Mouse (Mus musculus) liver, embryonic 12.5 days (tissue): ENCODE measurements around the gene Fmod. TPM values are rescaled to one million over a fixed set of nuclear protein-coding genes. Genes with fewer than 3 reads are reported as not detected.

Experiments used
- ATAC-seq: fragments of 200-750 bp; cut with Nextera tagmentation; 2 replicates; pipeline ENCODE4 v1.8.0; 2017; ENCODE audit warnings: moderate number of reproducible peaks, mild to moderate bottlenecking, moderate library complexity
- H3K27ac ChIP-seq: fragments of 300-500 bp; sonication (generic); 2 replicates; pipeline ENCODE4 v1.5.1; 2016; ENCODE audit warnings: mild to moderate bottlenecking
- H3K27me3 ChIP-seq: fragments of 300-500 bp; sonication (generic); replicated peaks from 2 replicates; pipeline ENCODE4 v1.6.1; 2016; ENCODE audit warnings: mild to moderate bottlenecking, moderate library complexity
- H3K36me3 ChIP-seq: fragments of 300-500 bp; sonication (generic); 2 replicates; pipeline ENCODE4 v1.6.1; 2016; ENCODE audit warnings: mild to moderate bottlenecking, moderate library complexity
- H3K4me1 ChIP-seq: fragments of 300-500 bp; sonication (generic); 2 replicates; pipeline ENCODE4 v1.6.1; 2016
- H3K4me2 ChIP-seq: fragments of 300-500 bp; sonication (generic); 2 replicates; pipeline ENCODE4 v1.6.1; 2016; ENCODE audit warnings: mild to moderate bottlenecking, moderate library complexity
- H3K4me3 ChIP-seq: fragments of 300-500 bp; sonication (generic); 2 replicates; pipeline ENCODE4 v1.5.1; 2016; ENCODE audit warnings: mild to moderate bottlenecking, moderate library complexity
- H3K9ac ChIP-seq: fragments of 300-500 bp; sonication (generic); 2 replicates; pipeline ENCODE4 v1.6.1; 2016; ENCODE audit warnings: mild to moderate bottlenecking, moderate library complexity
- H3K9me3 ChIP-seq: fragments of 300-500 bp; sonication (generic); replicated peaks from 2 replicates; pipeline ENCODE4 v1.6.1; 2016; ENCODE audit warnings: mild to moderate bottlenecking, moderate library complexity
- WGBS: fragments of 180-500 bp; shearing (Covaris S2); methylation state at CpG from one replicate; pipeline ENCODE4 v1.1.7; 2016; ENCODE audit not compliant: insufficient replicate concordance; 5-methylcytosine and 5-hydroxymethylcytosine counted together
- polyA plus RNA-seq: library from polyadenylated mRNA; unstranded; fragments of >200 nt; fragmentation: Nextera tagmentation; extraction: Ambion mirVana; gene quantifications from 2 replicates; pipeline ENCODE4 v1.2.1, GENCODE M21; 2016

Gene Fmod
- polyA plus RNA-seq, 1 experiment from 2014 or later: 3.1 TPM

GRCm38 (mm10) chr1:134066554-134066953, 29.5 kb downstream of the Fmod start:
- H3K9me3 ChIP-seq: no peaks in the 10 kb centered on the region
- no peak for ATAC-seq
- no peak overlapping the region for H3K4me3 ChIP-seq
- peaks cover 89% of the 10 kb centered on the region for H3K4me1 ChIP-seq
- H3K36me3 ChIP-seq: no peaks in the 10 kb centered on the region
- 44% methylated on average over 3 of the region's 3 CpGs for WGBS
- H3K27ac ChIP-seq: peak overlapping the region; percentile 18; the same call in 1 of the 2 replicates
- H3K27me3 ChIP-seq: peaks cover 70% of the 10 kb centered on the region
- H3K9ac ChIP-seq: no peak overlapping the region
- no peak overlapping the region for H3K4me2 ChIP-seq

GRCm38 (mm10) chr1:134067143-134067619, 30.1 kb downstream of the Fmod start:
- H3K4me2 ChIP-seq: peak overlapping the region; percentile 13; the same call in 1 of the 2 replicates
- no peaks in the 10 kb centered on the region for H3K36me3 ChIP-seq
- H3K4me3 ChIP-seq: no peak overlapping the region
- peaks cover 89% of the 10 kb centered on the region for H3K4me1 ChIP-seq
- H3K9ac ChIP-seq: no peak overlapping the region; the same call in none of the 2 replicates
- WGBS: 11% methylated on average over 8 of the region's 8 CpGs
- ATAC-seq: no peak
- peaks cover 63% of the 10 kb centered on the region for H3K27me3 ChIP-seq
- no peak overlapping the region for H3K27ac ChIP-seq
- no peaks in the 10 kb centered on the region for H3K9me3 ChIP-seq

DNA sequence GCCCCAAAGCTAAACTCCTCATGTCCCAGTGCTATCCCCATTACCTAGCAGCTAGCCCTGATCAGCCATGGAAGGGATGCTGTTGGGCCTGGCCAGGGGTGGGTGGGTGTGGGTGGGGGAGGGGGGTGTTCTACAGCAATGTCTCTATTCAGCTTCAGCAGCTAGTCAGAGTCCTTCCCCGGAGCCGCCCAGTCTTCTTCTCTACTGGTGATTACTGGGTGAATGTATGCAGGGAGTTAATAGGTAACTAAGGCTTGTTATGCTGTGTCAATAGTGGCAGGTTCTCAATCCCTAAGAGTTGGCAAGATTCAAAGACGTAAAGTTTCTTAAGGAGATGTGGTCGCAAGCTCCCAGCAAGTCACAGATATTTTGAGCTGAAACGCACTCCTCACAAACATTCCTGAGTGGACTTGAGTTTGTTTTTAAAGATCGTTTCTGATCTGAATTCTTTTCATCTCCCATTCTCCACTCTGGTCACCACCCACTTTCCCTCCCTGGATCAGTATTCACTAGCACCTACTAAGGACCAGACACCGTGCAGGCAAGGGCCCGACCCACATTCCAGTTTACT, 33.1 kb downstream of the Fmod start:
- no peak for ATAC-seq
- peaks cover 34% of the 10 kb centered on the region for H3K27me3 ChIP-seq
- H3K4me2 ChIP-seq: no peak overlapping the region; the same call in 1 of the 2 replicates
- H3K9me3 ChIP-seq: no peaks in the 10 kb centered on the region
- H3K27ac ChIP-seq: peak overlapping the region; percentile 99
- 76% methylated on average over 8 of the region's 8 CpGs for WGBS
- peaks cover 12% of the 10 kb centered on the region for H3K36me3 ChIP-seq
- peaks cover 89% of the 10 kb centered on the region for H3K4me1 ChIP-seq
- H3K4me3 ChIP-seq: no peak overlapping the region
- H3K9ac ChIP-seq: peak overlapping the region; percentile 10; the same call in 1 of the 2 replicates

DNA sequence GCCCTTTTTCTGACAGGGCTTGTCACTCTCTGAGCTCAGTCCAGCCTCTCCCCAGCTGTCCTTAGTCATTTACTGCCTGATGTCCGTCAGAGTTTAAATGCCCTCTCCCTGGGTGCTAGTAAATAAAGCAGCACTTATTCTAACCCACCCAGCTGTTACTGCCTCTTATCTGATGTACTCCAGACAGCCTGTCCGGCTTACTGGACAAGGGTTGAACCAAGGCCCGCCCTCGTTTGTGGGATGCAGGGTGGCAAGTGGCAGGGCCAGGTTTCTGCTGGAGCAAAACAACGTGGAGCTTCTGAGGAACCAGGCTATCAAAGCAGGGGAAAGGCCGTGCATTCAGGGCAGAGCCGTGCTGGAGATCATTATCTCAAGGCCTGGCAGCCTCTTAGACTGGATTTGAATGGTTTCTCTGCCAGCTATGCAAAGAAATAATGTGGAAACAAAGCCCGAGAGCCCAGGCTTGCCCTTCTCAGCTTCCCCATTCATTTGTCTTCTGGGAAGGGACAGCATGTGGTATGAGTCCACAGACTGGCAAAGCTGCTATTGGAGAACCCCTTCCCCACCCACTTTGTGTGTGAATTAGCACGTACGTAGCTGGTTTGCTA, 34.5 kb downstream of the Fmod start:
- no peak for ATAC-seq
- Histone ChIP-seq H3K9me3 (no peaks in the 10 kb centered on the region), H3K27ac (peak overlapping the region; percentile 99), H3K4me3 (no peak overlapping the region), H3K9ac (peak overlapping the region; percentile 72), H3K36me3 (peaks cover 25% of the 10 kb centered on the region), H3K4me1 (peaks cover 89% of the 10 kb centered on the region), H3K4me2 (peak overlapping the region; percentile 73), H3K27me3 (peaks cover 21% of the 10 kb centered on the region)
- 43% methylated on average over 10 of the region's 10 CpGs for WGBS

GRCm38 (mm10) chr1:134073061-134073564, 36.1 kb downstream of the Fmod start:
- Histone ChIP-seq H3K4me2 (peak overlapping the region; percentile 73), H3K36me3 (peaks cover 38% of the 10 kb centered on the region), H3K9me3 (no peaks in the 10 kb centered on the region), H3K27ac (peak overlapping the region; percentile 99), H3K9ac (peak overlapping the region; percentile 96), H3K4me1 (peaks cover 87% of the 10 kb centered on the region), H3K27me3 (peaks cover 5% of the 10 kb centered on the region), H3K4me3 (peak overlapping the region; percentile 84)
- 14% methylated on average over 6 of the region's 6 CpGs for WGBS
- ATAC-seq: peak; percentile 93

- WGBS: 51% methylated on average over 1 of the region's 1 CpGs
- H3K4me3 ChIP-seq: peak overlapping the region; percentile 84
- peak overlapping the region; percentile 96 for H3K9ac ChIP-seq
- peak overlapping the region; percentile 99 for H3K27ac ChIP-seq
- peaks cover 87% of the 10 kb centered on the region for H3K4me1 ChIP-seq
- no peaks in the 10 kb centered on the region for H3K9me3 ChIP-seq
- H3K27me3 ChIP-seq: no peaks in the 10 kb centered on the region
- no peak for ATAC-seq
- peaks cover 38% of the 10 kb centered on the region for H3K36me3 ChIP-seq
- H3K4me2 ChIP-seq: peak overlapping the region; percentile 73
Measured at GRCm38 (mm10) chr1:134073658-134074057, 36.6 kb downstream of the Fmod start.

DNA sequence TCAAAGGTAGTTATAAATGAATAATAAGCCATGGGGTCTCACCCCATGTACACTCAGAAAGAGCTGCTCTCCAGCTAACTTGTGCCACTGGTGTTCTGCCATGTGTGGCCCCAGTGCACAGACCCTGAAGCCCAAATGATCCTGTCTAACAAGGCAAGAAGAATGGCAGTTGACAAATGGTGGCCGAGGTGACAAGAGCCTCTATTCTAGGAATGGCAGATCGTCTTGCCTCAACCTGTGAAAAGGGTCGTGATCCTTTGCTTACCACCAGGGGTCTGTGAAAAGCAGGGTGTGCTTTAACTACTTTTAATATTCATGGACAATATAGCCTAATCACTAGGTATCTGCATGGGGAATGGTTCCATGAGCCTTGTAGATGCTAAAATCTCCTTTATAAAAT, 37.1 kb downstream of the Fmod start:
- Histone ChIP-seq H3K36me3 (peaks cover 38% of the 10 kb centered on the region), H3K4me2 (peak overlapping the region; percentile 73), H3K9ac (peak overlapping the region; percentile 96), H3K4me3 (peak overlapping the region; percentile 84), H3K4me1 (peaks cover 85% of the 10 kb centered on the region), H3K27ac (peak overlapping the region; percentile 99), H3K9me3 (no peaks in the 10 kb centered on the region), H3K27me3 (no peaks in the 10 kb centered on the region)
- ATAC-seq: no peak
- WGBS: 67% methylated on average over 3 of the region's 3 CpGs

- H3K27me3 ChIP-seq: no peaks in the 10 kb centered on the region
- 87% methylated on average over 10 of the region's 10 CpGs for WGBS
- H3K4me3 ChIP-seq: peak overlapping the region; percentile 84
- peaks cover 84% of the 10 kb centered on the region for H3K4me1 ChIP-seq
- H3K9me3 ChIP-seq: no peaks in the 10 kb centered on the region
- H3K36me3 ChIP-seq: peaks cover 38% of the 10 kb centered on the region
- ATAC-seq: no peak
- peak overlapping the region; percentile 73 for H3K4me2 ChIP-seq
- H3K9ac ChIP-seq: peak overlapping the region; percentile 96
- peak overlapping the region; percentile 99 for H3K27ac ChIP-seq
Measured at GRCm38 (mm10) chr1:134074606-134075005, 37.6 kb downstream of the Fmod start.

DNA sequence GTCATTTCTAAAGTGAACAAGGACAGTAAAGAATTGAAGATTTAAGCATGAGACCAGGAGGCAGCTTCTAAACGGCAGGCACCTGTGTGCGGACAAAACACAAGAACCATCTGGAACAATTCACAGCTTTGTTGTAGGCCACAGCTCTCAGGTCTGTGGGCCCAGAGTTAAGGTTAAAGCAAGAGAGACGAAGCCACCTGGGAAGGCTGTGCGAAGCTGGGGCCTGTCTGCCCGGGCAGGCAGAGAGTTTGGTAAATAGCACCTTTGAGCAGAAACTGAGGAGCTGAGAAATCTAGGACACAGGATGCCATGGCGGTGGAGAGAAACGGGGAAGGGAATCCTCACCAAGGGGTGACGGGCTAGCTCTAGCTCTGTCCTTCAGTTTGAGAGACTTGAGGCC, 38.5 kb downstream of the Fmod start:
- Histone ChIP-seq H3K27me3 (no peaks in the 10 kb centered on the region), H3K4me2 (peak overlapping the region; percentile 73), H3K9me3 (no peaks in the 10 kb centered on the region), H3K36me3 (peaks cover 38% of the 10 kb centered on the region), H3K27ac (peak overlapping the region; percentile 99), H3K4me1 (peaks cover 84% of the 10 kb centered on the region), H3K4me3 (peak overlapping the region; percentile 84), H3K9ac (peak overlapping the region; percentile 96)
- no peak for ATAC-seq
- WGBS: 91% methylated on average over 8 of the region's 8 CpGs

GRCm38 (mm10) chr1:134076789-134077188, 39.7 kb downstream of the Fmod start:
- WGBS: 68% methylated on average over 2 of the region's 2 CpGs
- no peaks in the 10 kb centered on the region for H3K9me3 ChIP-seq
- peak overlapping the region; percentile 73 for H3K4me2 ChIP-seq
- peak overlapping the region; percentile 99 for H3K27ac ChIP-seq
- ATAC-seq: no peak
- H3K27me3 ChIP-seq: no peaks in the 10 kb centered on the region
- peaks cover 38% of the 10 kb centered on the region for H3K36me3 ChIP-seq
- peak overlapping the region; percentile 96 for H3K9ac ChIP-seq
- peaks cover 84% of the 10 kb centered on the region for H3K4me1 ChIP-seq
- H3K4me3 ChIP-seq: peak overlapping the region; percentile 84

DNA sequence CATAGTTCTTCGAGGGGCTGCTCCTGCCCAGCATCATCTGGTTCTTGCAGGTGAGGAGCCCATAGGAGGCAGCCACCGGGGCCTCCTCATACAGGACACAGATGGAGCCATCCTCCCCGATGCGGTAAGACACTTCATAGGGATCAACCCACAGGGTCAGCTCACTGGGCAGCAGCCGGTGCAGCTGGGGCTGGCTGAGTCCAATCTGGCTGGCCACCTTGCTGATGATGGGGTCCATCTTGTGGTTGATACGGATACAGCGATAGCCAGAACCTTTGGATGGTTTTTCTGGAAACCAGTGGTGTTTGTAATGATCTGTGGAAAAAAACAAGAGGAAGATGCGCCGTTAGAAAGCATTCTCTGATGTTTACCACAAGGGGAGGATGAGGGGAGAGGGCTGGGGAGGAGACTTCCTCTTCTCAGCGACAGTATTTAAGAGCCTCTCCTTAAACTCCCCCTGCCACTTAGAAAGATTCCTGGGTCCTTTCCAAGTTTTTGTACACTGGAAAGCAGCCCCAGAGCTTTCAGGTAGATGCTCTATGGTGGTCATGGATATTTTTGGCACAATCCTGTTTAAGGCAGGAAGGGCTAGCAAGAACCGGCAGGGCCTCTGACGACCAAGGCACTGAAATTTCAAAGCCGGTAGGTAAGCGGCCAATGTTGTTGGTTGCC, 40.5 kb downstream of the Fmod start:
- Histone ChIP-seq H3K4me3 (peak overlapping the region; percentile 84), H3K27ac (peak overlapping the region; percentile 99), H3K9me3 (no peaks in the 10 kb centered on the region), H3K4me2 (peak overlapping the region; percentile 73), H3K27me3 (no peaks in the 10 kb centered on the region), H3K9ac (peak overlapping the region; percentile 96), H3K4me1 (peaks cover 84% of the 10 kb centered on the region), H3K36me3 (peaks cover 38% of the 10 kb centered on the region)
- 17% methylated on average over 14 of the region's 14 CpGs for WGBS
- no peak for ATAC-seq
